Mouse (Mus musculus) c-Kit-negative CD71-positive TER-119-positive erythroid progenitor cells, embryonic 14.5 days (primary cell): ENCODE measurements around the gene Tmpo.

Source experiments
- DNase-seq: peaks from one replicate; pipeline ENCODE4 v3.0.0-alpha.2; 2013; ENCODE audit warnings: low read depth, low spot score

The Tmpo gene

DNA sequence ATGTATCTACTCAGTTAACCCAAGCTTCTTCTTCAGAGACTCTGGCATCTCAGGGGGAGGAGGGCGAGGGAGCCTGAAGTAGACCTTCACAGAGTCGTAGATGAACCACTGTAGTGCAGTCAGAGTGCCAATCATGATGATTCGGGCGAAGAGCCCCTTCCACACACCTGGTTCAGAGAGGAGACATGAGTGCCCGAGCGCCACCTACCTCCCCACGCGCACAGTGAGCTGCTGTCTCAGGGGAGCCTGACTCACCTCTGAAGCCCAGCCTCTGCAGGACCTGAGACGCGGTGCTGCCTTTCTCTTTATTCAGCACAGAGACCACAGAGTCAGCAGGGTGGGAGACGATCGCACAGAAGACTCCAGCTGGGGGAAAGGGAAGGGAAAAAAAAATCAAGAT lies 64.2 kb downstream of the Tmpo start:
- DNase-seq = no peak

DNA sequence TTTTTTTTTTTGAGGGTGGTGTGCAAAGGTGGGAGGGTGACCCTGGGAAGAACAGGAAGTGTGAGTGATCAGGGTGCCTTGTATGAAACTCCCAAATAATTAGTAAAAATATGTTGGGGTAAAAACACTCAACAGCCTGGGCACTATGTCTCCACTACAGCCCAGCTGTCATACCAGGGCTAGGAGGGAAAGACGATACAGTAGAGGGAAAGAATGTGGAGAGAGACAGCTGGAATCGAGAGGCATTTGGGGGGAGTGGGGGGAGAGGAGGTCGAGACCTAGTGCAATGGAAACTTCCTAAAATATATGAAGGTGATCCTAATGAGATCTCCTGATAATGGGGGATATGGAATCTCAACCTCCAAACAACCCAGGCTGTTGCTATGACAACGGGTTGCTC lies 71.3 kb downstream of the Tmpo start:
- no peak for DNase-seq

DNA sequence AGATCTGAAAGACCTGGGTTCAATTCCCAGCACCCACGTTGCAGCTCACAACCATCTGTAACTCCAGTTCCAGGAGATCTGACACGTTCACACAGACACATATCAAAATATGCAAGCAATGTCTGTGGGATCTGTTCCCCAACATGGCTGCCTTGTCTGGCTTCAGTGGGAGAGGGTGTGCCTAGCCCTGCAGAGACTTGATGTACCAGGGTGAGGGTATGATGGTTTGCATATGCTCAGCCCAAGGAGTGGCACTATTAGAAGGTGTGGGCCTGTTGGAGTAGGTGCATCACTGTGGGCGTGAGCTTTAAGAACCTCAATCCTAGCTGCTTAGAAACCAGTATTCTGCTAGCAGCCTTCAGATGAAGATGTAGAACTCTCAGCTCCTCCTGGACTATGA lies 75.1 kb downstream of the Tmpo start:
- no peak for DNase-seq

DNA sequence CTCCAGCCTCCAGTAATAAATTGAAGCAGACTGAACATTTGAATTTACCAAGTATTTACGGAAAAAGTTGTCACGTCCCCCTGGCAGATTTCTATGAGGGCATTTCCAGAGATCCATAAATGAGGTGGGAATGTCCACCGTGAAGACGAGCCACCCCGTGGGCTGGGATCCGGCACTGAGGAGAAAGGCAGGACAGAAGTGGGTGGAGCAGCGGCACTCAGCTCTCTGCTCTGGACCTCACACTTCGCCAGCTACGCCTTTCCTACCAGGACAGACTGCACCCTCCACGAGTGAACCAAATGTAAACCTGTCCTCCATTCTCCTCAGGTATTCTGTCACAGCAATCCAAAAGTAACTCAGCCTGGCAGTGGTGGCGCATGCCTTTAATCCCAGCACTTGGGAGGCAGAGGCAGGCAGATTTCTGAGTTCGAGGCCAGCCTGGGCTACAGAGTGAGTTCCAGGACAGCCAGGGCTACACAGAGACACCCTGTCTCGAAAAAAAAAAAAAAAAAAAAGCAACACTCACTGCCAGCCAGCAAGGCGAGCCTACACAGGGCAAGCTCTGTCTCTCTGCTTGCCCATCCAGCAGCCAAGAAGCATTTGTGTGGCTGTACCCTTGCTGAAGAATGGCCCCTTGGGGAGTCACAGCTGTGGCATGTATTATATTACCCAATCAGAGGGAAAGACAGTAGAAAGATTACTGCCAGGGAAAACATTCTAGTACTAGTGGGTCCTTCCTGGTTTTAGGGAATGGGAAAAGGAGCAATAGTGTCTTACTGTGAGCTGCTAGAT lies 78.1 kb downstream of the Tmpo start:
- no peak for DNase-seq

GRCm38 (mm10) chr10:91101936-91102335 lies 79.2 kb downstream of the Tmpo start:
- no peak for DNase-seq

DNA sequence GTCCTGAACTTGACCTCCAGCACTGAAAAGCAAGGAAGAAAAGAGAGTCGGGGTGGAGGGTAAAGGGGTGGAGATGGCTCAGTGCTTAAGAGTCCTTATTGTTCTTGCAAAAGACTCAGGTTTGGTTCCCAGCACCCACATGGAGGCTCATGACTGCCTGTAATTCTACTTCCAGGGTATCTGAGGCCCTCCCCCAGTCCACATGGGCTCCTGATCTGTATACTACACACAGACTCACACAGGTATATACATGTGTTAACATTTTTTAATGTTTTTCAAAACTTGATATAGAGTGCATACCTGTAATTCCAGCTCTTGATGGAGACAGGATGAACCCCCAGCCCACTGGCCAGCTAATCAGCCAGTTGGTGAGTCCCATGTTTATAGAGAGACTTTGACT lies 81.0 kb downstream of the Tmpo start:
- no peak for DNase-seq

GRCm38 (mm10) chr10:91098056-91098455 lies 83.1 kb downstream of the Tmpo start:
- DNase-seq = no peak
